Mouse (Mus musculus): ENCODE measurements at regions not wholly inside any gene's neighbourhood (a gene's known extent, or its start where the extent isn't known, plus 50 kb on each side); places are given as distances from the start of the nearest gene placed in this dataset.

DNA sequence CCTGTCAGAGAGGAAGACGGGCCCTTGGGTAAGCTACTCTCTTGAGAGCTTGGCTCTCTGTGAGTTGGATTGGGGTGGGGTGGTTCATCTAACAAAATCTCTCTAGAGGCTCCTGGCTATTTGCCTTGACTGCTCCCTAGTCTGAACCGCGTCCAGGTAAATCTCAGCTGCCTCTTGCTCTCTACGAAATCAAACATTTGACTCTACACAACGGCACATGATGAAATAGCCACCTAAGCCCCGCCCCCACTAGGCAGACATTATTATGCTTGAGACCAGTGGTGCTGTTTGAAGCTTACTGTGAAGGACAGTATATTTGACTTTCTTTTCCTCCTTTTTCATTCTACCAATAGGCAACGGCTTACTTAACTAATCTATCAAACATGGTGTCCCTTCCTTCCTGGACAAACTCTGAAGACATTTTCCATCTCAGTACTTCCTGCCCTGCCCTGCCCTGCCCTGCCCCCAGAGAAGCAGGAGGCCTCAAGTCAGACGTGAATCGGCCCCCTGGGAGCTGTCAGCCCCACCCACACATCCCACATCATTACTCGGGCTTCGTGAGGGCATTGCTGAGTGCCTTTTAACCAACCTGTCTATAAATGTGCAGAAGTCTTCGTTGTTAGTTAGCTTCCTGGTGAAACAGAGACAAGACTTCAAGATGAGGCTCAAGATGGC, 103.4 kb upstream of the Rreb1 start:
- no peak for DNase-seq
- intact Hi-C loops (cut with DNase I; ENCODE audit: low total_unique reads) = no loop called here

- intact Hi-C loops (cut with DNase I; ENCODE audit: low total_unique reads) = no loop called here
- no peak for DNase-seq
Measured at GRCm38 (mm10) chr13:37675718-37676117, 102.5 kb upstream of the Rreb1 start.

DNA sequence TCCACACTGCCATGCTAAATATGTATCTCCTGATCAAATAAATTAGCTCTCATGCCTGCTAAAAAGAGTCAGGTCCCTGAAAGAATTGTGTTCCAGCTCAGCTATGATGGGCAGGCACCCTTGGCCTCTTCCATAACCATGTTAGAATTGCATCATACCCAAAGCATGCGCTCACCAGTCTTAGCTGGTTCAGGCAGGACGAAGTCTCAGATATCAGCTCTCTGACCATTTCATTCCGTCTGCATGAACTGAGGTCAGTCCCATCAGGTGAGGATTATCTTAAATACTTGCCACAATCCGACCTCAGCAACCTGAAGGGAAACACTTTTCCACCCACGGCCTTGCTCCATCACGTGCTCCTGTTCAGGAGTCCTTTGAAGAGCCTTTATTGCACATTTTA, 101.3 kb upstream of the Rreb1 start:
- intact Hi-C loops (cut with DNase I; ENCODE audit: low total_unique reads) = no loop called here
- no peak for DNase-seq

DNA sequence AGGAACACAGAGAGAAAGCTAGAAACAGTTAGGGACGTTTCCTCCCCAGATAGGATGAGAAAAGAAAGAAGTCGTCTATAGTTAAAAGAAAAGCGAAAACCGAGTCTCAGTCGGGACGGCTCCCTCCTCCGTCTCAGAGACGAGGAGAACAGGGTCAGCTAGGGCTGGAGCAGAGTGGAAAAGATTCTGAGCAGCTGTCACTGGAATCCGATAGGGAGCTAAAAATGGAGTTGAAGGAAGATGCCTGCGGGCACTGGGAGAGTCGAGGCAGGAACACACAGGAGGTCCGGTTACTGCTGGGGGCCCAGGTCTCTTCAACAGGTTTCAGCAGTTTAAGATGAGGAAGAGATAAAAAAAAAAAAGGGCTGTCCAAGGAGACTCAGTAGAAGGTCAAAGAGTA, 99.9 kb upstream of the Rreb1 start:
- peak; percentile 43 for DNase-seq
- intact Hi-C loops (cut with DNase I; ENCODE audit: low total_unique reads) = no loop called here

DNA sequence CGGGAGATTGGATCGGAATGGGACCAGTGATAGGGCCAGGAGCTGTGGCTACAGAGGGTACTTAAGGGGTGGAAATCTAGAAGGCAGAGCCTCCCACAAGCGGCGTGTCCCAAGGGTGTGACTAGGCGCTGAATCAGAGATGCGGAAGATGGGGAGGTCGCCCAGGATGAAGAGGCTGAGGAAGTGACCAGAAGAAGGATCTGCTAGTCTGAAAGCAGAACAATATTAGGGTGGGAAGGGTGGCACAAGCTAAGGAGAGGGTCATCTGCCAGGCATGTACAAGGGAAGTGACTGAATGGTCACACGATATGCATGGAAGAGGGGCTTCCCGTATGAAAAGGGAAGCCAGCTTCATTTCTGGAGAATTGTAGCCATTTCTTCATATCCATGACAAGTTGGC, 99.4 kb upstream of the Rreb1 start:
- peak; percentile 18 for DNase-seq
- intact Hi-C loops (cut with DNase I; ENCODE audit: low total_unique reads) = no loop called here

GRCm38 (mm10) chr13:37680837-37681619, 97.2 kb upstream of the Rreb1 start:
- intact Hi-C loops (cut with DNase I; ENCODE audit: low total_unique reads) = no loop called here
- peak; percentile 70 for DNase-seq

GRCm38 (mm10) chr13:37683045-37683679, 95.0 kb upstream of the Rreb1 start:
- intact Hi-C loops (cut with DNase I; ENCODE audit: low total_unique reads) = no loop called here
- no peak for DNase-seq

DNA sequence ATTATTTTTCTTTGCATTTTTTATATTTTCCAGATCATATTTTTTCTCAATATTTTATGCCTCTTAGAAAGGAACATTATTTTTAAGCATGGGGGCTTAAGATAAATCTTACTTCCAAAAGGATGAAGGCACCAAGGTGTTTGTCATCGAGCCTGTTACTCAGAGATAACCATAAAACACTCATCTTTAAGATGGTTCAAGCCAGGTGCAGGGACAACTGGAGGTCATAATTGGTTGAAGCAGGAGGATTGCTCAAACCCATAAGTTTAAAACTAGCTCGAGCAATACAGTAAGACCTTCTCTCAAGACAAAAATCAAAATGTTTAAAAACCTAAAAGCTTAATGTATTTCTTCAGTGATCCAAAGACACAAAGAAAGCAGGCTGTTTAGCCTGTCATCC, 92.6 kb upstream of the Rreb1 start:
- intact Hi-C loops (cut with DNase I; ENCODE audit: low total_unique reads) = no loop called here
- no peak for DNase-seq

- intact Hi-C loops (cut with DNase I; ENCODE audit: low total_unique reads) = no loop called here
- DNase-seq = no peak
Measured at GRCm38 (mm10) chr13:37686109-37686508, 92.1 kb upstream of the Rreb1 start.

DNA sequence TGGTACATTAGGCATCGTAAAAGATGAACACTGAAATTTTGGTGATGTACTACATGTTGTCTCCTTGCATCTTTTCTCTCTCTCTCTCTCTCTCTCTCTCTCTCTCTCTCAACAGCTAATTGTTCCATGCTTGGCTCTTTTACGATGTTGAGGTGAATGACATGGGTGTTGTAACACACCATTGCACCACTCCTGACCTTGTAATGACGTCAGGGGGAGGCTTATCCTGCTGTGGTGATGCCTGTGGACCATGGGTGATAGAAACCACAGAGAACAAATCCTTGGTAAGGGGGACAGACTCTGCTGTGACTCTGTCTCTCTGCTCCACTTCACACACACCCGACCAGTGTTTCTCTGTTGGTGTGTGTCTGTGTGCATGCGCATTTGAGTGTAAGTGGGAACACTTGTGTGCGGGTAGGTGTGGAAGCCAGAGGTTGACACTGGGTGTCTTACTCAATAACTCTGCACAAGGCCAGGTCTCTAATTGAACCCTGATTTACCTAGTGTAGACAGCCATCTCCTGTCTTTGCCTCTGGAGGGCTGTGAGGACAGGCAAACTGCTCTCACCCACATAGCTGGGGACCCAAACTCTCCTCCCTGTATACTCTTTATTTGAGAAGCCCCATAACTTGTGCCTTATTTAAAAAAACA, 88.9 kb upstream of the Rreb1 start:
- intact Hi-C loops (cut with DNase I; ENCODE audit: low total_unique reads) = no loop called here
- DNase-seq = no peak

DNA sequence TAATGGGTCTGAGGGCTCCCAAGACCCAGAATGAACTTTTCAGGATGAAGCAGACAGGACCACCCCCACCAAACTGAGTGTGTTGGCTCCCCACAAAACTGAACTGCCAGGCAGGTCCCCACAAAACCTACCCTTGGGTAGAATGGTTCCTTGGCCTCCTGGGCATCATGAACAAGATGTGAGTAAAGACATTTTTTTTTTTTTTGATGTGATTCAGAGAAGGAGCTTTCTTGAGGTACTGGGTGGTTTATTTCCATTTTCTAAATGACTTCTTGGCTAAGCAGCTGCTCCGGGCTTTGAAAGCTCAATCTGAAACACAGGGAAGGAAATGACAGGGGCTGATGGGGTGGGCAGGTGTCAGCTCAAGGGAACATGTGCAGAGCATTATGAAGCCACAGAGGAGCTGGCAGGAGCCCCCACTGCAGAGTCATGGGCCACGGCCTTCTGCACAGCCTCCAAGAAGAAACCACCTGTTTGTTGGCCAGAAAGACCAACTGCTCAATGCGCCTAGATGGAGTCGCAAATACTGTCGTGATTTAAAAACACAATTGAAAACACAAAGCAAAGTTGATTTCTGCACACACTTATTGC, 86.2 kb upstream of the Rreb1 start:
- intact Hi-C loops (cut with DNase I; ENCODE audit: low total_unique reads) = no loop called here
- DNase-seq = peak; percentile 20

- DNase-seq = no peak
- intact Hi-C loops (cut with DNase I; ENCODE audit: low total_unique reads) = no loop called here
Measured at GRCm38 (mm10) chr13:37693617-37694016, 84.6 kb upstream of the Rreb1 start.

- no peak for DNase-seq
- intact Hi-C loops (cut with DNase I; ENCODE audit: low total_unique reads) = no loop called here
Measured at GRCm38 (mm10) chr13:37704475-37704874, 73.7 kb upstream of the Rreb1 start.

DNA sequence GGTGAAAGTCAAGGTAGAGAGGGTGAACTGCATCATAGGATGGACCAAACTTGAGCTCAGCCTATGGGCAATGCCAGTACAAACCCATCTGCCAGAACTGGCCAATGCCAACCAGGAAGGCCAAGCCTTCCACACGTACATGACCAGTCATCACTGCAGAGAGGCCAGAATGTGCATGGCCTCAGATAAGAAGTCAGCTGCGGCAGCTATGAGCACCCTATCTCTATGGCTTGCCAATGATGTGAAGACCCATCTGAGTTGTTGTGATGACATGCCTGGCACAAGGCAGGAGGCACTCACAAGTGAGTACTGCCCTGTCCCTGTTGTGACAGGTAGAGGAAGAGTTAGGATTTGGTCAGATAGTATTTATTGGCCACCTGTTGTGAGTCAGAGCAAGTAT, 72.7 kb upstream of the Rreb1 start:
- intact Hi-C loops (cut with DNase I; ENCODE audit: low total_unique reads) = no loop called here
- no peak for DNase-seq

GRCm38 (mm10) chr13:37710913-37711312, 67.3 kb upstream of the Rreb1 start:
- DNase-seq = no peak

GRCm38 (mm10) chr13:37712908-37713496, 65.2 kb upstream of the Rreb1 start:
- intact Hi-C loops (cut with DNase I; ENCODE audit: low total_unique reads) = no loop called here
- no peak for DNase-seq

More at GRCm38 (mm10) chr13:37710913-37711312, 67.3 kb upstream of the Rreb1 start:
- intact Hi-C loops (cut with DNase I; ENCODE audit: low total_unique reads) = no loop called here

- intact Hi-C loops (cut with DNase I; ENCODE audit: low total_unique reads) = no loop called here
Measured at GRCm38 (mm10) chr13:37715058-37715712, 63.0 kb upstream of the Rreb1 start.

DNA sequence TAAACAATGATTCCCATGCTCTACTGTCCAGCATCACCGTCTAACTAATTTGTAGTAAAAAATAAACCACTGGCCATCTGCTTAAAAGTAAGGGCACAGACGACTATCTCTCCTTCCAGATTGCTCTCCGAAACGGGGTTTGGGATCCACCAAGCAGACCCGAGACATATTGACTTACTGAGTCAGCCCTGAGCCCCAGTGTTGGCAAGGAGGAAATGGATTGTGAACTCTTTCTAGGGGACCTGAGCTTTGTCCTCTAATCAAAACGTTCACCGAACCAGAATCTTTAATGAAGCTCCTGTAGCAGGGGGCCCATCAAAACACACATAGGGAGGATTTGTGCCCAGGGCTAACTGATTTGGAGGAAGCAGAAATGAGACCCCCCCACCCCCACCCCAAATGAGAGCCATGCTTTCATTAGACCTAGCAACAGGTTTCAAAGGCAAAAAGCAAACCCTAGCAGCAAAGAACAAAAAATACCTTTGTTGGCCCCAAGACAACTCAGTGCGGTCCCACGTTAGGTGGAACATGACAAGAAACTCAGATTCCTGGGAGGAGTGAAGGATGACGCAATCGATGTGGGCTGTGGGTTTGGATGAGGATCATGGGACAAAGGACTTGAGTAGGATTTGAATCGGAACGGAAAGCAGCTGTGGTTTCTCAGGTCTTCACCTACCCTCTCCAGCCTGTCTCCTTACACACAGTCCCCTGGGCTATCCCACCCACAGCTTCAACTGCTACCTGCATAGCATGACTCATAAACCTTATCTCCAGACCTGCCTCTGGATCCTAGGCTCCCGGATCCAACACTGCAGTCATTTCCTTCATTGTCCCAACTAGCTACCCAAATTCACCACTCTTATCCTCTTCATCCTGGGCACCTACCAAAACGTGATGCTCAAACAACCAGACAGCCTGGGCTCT, 62.2 kb upstream of the Rreb1 start:
- no peak for DNase-seq
- intact Hi-C loops (cut with DNase I; ENCODE audit: low total_unique reads) = no loop called here

More at GRCm38 (mm10) chr13:37715058-37715712, 63.0 kb upstream of the Rreb1 start:
- DNase-seq = no peak
